Mouse (Mus musculus): ENCODE data around the gene Zic1. TPM values are rescaled to one million over a fixed set of nuclear protein-coding genes. Genes with fewer than 3 reads are reported as not detected.

Zic1 gene
- total RNA-seq, 2 experiments from 2014 or later, result 10.1 to 10.3 TPM

DNA sequence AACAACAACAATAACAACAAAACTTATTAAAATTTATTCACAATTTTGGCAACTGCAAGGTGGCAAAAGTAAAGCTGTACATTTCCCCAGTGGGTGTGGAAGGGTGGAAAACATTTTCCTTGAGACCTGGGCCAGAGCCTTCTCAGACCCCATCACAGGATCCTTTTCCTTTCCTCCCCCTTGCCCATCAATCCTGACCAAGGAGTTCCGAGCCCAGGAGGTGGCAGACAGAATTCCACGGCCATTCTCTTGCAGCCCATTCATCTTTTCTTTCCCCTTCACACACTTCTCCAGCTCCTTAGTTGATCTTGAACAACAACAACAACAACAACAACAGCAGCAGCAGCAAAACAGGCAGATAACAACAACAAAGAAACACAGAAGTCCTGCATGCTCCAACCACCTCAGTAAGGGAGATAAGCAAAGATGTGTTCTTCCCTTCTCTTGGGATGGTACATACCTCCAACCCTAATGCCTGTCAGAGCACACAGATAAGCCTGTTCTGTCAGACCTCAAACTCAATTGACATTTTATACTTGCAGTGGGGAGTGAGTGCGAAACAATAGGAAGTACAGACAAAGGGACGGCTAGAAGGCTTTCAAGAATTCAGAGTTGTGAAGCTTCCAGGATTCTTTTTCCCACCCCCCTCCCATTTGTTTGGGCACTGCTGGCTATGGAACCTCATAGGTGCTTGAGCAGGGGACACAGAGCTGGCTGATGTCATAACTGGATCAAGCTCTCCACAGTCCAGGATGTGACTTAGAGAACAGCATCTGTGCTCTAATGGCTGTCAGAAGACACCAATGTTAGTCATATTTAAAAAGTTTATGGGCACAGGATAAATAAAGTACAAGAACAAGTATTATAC, 19.3 kb upstream of the Zic1 start:
- no peak for DNase-seq (ENCODE audit: low spot score in 2 of 2)

DNA sequence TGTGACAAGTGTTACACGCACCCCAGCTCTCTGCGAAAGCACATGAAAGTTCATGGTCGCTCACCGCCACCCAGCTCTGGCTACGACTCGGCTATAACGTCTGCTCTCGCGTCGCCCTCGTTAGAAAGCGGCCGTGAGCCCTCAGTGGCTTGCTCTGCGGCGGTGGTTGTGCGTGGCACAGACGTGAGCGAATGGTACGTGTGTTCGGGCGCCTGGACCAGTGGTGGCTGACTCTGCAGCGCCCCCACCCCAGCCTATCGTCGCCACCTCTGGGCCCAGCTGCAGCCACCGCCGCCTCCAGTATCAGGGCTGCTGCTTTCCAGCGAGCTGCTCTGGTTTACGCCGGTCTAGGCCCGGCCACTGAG, 18.5 kb upstream of the Zic1 start:
- DNase-seq (ENCODE audit: low spot score in 2 of 2), result no peak

DNA sequence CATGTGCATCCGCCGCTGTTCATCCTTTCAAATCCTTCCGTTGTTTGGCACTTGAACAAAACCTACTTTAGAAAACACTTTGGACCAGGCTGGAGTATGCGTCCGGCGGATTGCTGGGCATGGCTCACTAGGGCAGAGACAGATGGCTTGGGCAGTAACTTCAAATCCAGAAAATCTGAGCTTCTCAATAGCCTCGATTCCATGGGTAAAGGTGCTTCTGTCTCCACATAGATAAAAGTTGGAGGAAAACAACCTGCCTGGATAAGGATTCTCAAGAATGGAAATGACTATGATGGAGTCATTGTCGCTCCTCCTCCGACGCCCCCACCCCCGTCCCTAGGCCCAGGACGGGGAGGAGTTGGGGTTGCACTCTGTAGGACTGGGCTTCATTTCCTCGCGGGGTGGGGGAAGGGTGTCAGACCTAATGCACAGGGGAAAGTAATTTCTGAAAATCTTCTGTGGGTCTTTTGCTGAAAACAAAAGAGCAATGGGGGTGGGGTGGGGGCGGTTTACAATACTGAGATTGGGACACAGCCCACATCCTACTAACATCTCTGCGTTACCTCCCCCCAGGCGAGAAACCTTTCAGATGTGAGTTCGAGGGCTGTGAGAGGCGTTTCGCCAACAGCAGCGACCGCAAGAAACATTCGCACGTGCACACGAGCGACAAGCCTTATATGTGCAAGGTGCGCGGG, 18.0 kb upstream of the Zic1 start:
- no peak for DNase-seq (ENCODE audit: low spot score in 2 of 2)

- no peak for DNase-seq (ENCODE audit: low spot score in 2 of 2)
These were observed 17.1 kb upstream of the Zic1 start for GRCm38 (mm10) chr9:91382471-91383255.

- no peak for DNase-seq (ENCODE audit: low spot score in 2 of 2)
These were observed 16.4 kb upstream of the Zic1 start for GRCm38 (mm10) chr9:91382111-91382379.

DNA sequence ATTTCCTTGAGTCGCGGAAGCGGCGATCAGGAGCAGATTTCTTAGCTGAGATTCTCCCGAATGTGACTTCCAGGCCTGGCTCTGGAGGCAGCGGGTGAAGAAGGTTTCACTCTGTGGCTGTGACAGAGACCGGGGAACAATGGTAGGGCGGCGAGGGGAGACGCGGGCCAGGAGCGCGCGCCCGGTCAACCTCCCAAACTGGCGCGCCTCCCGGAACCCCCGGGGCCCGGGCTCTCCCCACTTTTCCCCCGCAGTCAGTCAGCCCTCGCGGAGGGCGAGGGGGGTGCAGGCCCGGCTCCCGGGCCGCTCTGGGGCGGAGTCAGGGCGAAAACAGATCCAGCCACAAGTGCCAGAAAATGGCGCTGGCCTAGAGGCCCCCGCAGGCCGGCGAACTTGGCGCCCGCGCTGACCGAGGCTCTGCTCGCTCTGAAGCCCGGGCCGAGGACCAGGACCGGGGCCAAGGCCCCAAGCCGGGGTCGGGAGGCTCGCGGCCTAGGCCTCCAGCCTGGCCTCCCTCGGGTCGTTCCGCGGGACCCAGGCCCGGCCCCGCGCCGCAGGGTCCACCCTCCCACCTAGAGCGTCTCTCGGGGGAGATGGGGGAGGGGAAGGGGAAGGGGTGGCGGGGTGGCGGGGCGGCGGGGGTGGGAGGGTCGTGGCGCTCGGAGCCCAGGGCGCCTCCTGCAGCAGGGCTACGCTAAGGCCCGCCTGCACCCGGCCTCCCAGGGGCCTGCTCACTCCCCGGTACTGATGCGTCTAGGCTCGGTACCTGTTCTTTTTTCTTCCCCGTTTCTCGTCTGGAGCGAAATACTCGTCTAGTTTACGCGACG, 15.9 kb upstream of the Zic1 start:
- no peak for DNase-seq (ENCODE audit: low spot score in 2 of 2)

DNA sequence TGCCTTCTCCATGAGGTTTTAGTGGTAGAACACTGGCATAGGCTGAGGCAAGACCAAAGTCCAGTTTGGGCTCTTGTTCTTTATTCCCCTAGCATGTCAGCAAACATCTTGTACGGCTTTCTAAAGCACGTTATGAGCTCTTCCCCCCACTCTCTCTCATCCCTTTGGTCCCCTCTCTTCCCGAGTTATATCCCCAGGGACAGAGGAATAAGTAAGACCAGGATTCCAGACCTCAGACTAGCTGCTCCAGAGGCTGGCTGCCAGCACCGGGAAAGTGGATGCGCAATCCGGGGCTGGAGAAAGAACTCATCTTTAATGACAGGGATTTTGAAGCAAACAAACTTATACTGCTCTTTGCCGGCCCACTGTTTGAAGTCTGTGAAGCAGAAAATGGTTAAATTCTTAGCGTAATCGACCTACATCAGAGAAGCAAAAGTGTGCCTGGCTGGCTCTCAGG, 14.9 kb upstream of the Zic1 start:
- no peak for DNase-seq (ENCODE audit: low spot score in 2 of 2)

DNA sequence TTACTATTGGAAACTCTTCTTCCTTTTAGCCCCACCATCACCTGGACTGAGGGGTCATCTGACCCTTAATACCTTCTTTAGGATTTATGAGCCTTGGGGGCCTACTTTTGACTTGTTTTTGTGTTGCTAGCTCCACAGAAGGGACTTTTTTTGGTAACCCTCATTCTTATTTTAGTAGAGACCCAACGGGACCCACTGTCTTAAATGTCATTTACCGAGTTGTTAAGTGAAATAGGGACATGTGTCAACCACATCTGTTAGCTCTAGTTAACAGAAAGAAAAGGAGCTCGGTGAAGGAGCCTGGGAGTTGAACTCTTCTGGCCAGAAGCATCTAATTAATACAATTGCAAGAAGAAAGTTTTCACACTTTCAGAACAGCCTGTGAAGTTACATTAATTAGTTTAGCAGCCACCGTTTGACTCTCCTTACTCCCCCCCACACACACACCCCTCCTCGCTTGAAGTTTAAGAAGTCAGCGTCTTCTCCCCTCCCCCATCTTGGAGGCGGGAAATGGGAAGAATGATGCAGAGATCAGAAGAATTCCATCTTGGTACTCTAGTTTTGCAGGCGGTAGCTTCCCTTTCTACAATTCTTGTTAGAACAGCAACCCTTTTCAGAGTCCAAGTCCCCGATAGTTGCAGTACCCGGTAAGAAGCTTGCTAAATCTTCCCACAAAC, 14.3 kb upstream of the Zic1 start:
- no peak for DNase-seq (ENCODE audit: low spot score in 2 of 2)

DNA sequence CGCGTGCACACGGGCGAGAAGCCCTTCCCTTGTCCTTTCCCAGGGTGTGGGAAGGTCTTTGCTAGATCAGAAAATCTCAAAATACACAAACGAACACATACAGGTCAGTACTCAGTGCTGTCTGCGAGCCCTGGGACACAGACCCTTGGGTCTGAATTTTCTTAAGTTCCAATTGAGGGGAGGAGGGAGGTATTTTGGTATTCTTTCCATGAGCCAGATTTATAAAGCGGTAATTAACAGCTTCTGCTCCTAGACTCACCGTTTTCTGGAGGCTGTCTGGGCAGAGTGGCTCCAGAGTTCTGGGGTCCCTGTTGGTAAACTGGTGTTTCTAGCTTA, 13.7 kb upstream of the Zic1 start:
- no peak for DNase-seq (ENCODE audit: low spot score in 2 of 2)

- no peak for DNase-seq (ENCODE audit: low spot score in 2 of 2)
These were observed 13.0 kb upstream of the Zic1 start for GRCm38 (mm10) chr9:91378411-91379299.

GRCm38 (mm10) chr9:91377873-91378150, 12.2 kb upstream of the Zic1 start:
- no peak for DNase-seq (ENCODE audit: low spot score in 2 of 2)

DNA sequence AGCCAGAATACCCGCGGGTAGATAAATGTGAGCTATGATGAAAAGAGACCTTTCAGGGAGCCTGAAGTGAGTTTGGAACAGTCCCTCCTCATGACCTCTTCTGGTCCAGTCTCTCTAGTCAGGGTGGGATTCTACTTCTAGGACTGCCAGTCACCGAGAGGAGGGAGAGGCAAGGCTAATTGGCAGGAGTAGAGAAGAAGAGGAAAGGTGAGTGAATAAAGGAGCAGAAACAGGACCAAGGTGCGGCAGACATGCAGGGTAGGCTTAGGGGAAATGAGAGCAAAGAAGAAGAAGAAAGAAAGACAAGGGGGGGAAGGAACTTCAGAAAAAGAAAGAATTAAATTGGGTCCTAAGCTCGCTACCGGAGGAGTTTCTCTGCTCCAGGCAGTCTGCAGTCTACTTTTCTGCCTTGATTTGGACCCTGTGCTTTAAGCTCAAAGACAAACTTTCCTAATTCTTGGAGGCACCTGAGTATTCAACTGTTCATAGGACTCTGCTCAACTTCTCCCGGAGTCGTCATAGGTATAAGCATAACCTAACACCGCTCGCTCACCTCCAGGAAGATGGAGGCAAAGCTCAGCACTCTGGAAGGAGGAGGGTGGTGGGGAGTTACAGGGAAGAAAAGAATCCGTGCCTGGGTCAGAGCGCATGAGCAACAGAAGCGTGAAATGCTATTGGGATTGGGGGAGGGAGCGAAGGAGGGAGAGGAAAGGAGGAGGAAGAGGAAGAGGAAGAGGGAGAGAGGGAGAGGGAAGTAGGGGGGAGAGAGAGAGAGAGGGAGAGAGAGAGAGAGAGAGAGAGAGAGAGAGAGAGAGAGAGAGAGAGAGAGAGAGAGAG, 11.6 kb upstream of the Zic1 start:
- no peak for DNase-seq (ENCODE audit: low spot score in 2 of 2)

DNA sequence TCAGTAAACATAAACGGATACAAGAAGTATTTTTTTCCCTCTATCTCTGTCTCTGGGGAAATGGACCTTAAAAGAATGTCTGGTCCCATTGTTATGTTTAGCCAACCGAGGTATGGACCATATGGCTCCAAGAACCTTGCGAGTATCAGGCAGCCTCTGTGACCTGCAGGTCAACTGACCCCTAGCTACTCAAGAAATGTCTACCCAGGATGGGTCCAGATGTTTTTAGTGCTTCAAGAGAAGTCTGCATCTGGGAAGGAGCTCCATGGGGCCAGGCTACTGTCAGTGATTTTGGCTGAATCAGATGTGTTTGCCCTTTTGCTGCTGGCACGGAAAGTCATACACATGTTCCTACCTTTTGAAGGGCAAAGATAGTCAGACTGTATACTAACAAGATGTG, 9.1 kb upstream of the Zic1 start:
- no peak for DNase-seq (ENCODE audit: low spot score in 2 of 2)

DNA sequence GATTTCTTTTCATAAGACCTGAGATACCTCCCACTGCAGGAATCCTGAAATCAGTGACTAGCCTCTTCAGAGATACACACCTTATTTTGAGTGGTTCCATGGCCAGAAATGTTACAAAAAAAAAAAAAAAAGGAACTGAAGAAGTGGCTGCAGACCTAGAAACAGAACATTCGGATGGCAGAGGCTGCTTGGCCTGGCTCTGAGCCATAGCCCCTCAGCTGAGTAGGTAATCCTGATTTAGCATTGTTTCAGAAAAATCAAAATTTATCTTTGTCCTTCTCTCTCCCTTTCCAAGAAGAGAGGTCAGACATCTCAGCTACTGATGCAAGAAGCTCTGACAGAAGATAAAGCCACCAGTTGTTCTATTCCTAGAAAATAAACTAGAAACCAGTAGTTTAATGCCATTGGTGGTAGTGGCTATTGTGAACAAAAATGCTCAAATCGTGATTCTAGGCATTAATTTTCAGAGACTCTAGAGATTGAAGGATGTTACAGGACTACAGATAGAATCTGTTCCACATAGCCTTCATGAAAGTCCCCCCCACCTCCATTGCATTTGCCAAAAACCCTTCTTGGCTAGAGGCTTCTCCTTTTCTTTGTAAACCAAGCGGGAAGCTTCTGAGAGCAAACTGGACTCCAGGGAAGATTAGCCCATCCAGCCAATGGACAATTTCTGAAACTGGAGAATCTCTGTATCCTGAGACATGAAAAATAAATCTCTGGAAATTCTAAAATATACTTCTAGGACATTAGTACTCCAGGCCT, 8.4 kb upstream of the Zic1 start:
- DNase-seq (ENCODE audit: low spot score in 2 of 2), result no peak

- no peak for DNase-seq (ENCODE audit: low spot score in 2 of 2)
These were observed 6.0 kb upstream of the Zic1 start for GRCm38 (mm10) chr9:91371608-91372007.

GRCm38 (mm10) chr9:91371011-91371410, 5.4 kb upstream of the Zic1 start:
- DNase-seq (ENCODE audit: low spot score in 2 of 2), result no peak

- no peak for DNase-seq (ENCODE audit: low spot score in 2 of 2)
These were observed 4.6 kb upstream of the Zic1 start for GRCm38 (mm10) chr9:91370191-91370708.
